Mouse (Mus musculus): ENCODE measurements around the gene Usp36.

The Usp36 gene

DNA sequence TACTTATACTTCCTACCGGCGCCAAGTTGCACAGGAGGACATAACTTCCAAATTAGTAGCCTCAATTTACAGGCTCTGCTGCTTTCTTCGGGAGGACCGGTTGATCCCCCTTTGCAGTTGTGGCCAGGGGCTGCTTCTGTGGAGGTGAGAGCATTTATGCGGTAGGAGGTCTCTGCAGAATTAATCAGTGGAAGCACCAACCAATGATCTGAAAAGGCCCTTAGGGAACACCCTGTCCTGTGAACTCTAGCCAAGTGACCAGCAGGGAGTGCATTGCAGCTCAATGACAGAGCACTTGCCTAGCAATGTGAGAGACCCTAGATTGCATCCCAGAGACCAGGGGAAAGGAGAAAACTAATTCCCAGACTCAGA lies 41.0 kb downstream of the Usp36 start:
- in situ Hi-C loops (cut with MboI, MseI) = loop anchor here (25.0 kb wide), 2 partner anchors 912 to 1837 kb away; partner anchors contain the start of gene Rnf157

DNA sequence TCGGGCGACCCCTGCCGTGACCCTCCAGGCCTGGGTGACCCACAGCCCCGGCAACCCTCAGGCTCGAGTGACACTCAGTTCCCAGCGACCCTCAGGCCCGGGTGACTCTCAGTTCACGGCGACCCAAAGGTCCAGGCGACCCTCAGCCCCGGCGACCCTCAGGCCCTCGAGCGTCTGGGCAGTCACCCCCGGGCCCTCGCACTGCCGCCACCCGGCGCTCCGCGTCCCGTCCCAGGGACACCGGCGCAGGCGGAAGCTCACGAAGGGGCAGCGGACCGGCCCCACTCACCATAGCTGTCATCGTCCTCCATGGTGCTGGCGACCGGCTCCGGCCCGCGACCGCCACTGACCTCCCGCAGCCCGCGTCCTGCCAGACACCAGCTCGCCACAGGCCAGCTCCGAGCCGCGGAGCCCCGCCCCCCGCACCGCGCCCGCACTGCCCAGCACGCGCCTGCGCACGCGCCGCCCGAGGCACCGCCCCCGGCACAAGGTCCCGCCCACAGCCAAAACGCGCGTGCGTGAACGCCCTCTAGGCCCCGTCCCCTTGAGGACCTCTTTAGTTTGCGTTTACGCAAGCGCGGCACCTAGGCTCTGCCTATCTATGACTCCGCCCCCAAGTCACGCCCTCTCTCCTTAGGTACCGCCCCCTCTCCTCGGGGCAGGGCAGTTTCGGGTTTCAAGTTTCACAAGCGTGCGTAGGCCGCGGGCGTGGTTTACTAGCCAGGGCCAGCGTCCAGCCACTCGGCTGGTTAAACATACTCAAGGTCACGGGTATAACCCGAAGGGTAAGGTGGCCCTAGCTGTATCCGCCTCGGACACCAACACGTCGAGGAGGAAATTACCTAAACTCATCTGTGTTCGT lies 41.7 kb downstream of the Usp36 start, which contains the start of gene Cyth1:
Cyth1 (minus strand) TSS at position 443 of the 862 bp plus-strand sequence.
- in situ Hi-C loops (cut with MboI, MseI) = loop anchor here (25.0 kb wide), 2 partner anchors 911 to 1836 kb away; partner anchors contain the start of gene Rnf157

DNA sequence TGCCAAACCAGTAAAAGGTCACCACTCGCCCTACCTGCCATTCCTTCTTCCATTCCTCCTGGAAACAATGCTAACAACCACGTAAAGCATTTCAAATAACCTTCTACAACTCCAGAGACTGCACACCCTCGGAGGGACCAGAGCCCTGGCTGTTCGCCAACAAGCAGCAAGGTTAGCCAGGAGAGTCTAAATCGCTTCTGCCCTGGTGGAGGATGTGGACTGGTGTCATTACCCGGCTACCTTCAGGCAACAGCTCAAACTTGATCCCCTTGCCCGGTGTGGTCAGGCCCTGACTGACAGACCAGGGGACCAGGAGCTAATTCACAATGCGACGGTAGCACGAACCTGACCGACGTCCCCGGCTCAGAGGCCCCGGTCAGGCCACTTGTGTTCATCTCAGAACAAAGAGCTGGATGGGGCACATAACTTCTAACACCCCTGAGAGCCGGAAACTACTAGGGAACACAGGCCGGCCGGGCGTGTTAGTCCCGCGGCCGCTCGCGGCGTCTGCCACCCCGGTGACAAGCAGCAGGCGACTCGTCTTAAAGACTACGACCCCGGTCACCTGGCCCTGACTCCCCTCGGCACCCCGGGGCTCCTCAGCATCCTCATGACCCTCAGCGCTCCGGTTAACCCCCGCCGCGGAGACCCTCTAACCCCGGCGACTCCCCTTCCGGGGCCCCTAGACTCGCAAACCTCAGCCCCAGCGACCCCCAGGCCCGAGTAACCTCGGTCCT lies 42.5 kb downstream of the Usp36 start:
- in situ Hi-C loops (cut with MboI, MseI) = loop anchor here (25.0 kb wide), 2 partner anchors 910 to 1835 kb away; partner anchors contain the start of gene Rnf157

DNA sequence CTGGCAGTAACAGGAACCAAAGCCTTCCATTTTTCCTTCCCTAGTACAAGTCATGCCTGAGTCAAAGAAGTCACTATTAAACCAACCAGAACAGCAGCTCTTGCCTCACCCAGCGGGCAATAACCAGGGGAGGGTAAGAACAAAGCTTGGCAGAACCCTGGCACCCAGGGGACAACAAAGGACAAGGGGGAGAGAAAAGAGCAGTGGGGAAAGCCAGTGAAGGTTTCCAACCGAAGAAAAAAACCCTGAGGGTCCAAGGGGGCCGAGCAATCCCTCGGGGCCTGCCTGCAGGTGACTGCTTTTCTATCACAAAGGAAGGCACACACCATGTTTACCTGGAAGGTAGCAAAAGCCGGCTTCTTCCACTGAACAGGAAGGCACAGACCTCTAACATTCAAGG lies 43.3 kb downstream of the Usp36 start:
- in situ Hi-C loops (cut with MboI, MseI) = loop anchor here (25.0 kb wide), 2 partner anchors 909 to 1834 kb away; partner anchors contain the start of gene Rnf157

DNA sequence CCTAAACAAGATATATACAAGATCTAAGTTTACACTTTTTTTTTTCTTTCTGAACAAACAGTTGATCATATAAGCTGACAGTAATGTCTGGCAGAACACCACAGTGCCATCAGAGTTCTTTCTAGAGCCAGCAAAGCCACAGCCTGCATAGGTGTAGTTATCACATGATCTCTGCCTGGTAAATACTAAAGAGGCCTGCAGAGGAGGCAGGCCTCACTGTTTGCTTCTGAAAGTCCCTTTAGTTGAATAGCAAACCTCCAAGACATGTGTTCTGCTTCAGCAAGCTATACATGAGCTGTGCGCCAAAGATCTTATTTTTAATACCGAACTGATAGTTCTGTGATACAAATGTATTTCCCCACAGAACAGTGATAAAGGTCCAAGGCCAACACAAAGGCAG lies 44.9 kb downstream of the Usp36 start:
- in situ Hi-C loops (cut with MboI, MseI) = loop anchor here (25.0 kb wide), 2 partner anchors 908 to 1833 kb away; partner anchors contain the start of gene Rnf157

DNA sequence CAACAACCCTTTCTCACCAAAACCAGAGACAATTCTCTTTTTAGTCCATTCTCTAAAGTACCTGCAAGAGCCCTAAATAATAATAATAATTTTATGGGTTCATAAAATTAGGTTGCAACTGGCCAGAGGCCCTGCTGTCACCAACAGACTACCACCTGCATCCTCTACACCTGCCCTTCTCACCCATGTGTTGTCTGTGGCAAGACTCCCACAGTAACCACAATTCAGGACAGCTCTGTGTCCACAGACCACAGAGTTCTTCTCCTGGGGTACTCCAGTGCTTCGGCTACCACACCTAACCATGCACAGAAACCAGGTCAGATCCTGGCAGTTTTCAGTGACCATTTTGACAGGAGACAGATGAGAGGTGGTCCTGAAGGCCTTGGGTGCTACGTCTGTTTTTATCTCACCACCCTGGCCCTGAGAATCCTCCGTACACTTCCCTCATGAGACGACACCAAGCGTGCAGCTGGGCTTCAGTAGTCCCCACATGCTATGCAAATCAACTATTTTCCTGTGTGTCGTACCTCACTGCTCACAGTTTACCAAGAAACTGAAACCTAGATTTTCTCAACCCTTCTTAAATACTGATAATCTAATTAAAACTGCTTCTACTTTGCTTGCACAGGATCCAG lies 46.3 kb downstream of the Usp36 start:
- in situ Hi-C loops (cut with MboI, MseI) = loop anchor here (25.0 kb wide), 2 partner anchors 906 to 1831 kb away; partner anchors contain the start of gene Rnf157

DNA sequence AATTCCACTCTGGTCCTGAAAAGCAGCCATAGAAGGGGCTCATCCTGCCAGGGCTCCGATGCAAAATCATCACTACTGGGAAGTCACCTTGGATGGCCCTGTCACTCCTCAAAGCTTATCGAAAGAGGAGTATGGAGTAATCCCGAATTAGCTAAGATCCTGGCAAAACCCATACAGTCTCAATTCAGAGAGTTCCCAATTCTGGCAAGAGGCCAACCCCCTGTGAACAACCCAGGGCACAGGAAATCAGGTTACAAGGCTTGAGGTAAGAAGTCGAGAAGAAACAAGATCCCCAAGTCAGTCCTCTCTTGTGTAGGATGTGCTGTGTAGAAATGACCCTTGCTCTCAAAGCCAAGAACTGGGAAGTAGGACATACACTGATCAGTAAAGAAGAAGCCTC lies 47.5 kb downstream of the Usp36 start:
- in situ Hi-C loops (cut with MboI, MseI) = loop anchor here (25.0 kb wide), 2 partner anchors 905 to 1830 kb away; partner anchors contain the start of gene Rnf157

DNA sequence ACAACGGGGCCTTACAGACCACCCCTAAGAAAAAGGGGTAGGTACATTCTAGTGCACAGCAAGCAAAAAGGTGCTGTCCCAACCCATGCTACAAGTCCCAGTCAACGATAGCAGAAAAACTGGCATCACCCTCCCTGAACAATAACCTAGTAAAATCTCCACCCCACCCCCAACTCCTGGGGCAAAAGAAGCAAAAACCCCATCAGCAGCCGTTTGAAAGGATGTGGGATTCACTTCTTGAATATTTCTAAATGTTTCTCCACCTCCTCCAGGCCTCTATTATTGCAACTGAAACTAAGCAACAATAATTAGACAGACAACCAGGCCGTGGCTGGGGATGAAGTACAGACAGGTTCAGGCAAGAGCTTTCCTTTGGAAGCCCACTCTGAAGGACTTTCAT lies 49.7 kb downstream of the Usp36 start:
- in situ Hi-C loops (cut with MboI, MseI) = loop anchor here (25.0 kb wide), 2 partner anchors 903 to 1828 kb away; partner anchors contain the start of gene Rnf157

DNA sequence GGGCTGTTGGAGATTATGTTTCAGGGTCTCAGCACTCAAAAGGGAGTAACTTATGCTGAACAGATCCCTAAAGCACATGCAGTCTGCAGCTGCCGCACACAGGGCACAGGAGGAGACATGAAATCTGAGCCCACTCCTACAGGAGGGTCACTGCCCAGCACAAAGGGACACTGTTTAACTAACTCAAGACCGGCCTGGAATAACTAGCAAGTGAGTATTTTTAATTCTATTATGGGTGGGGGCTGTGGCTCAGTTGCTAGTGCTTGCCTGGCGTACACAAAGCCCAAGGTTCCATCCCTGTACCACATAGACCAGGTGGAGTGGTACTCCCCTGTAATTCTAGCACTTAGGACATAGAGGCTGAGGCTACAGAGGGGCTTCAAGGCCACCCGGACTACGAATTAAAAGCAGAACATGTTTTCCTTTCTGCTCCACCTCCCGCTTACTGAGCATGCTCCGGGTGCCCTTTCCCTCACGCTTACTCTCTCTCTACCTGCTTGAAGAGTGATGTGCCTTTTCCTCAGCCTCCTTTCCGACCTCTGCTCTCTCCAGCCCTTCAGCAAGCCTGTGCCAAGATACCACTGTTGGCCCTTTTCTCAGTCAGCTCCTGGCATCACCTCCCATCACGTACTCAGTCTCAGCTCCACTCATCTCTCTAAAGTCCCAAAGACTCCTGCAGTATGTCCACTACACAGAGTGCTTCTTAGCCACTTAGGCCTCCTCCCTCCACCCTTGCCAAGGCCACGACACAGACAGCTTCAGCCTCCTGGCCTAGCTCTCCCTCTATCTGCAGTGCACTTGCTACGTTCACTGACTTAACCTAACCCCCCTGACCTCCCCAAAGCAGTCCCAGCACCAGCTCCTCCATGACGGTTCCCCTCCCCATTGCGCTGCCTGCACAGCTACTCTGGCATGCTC lies 50.5 kb downstream of the Usp36 start:
- in situ Hi-C loops (cut with MboI, MseI) = loop anchor here (25.0 kb wide), 2 partner anchors 902 to 1827 kb away; partner anchors contain the start of gene Rnf157

DNA sequence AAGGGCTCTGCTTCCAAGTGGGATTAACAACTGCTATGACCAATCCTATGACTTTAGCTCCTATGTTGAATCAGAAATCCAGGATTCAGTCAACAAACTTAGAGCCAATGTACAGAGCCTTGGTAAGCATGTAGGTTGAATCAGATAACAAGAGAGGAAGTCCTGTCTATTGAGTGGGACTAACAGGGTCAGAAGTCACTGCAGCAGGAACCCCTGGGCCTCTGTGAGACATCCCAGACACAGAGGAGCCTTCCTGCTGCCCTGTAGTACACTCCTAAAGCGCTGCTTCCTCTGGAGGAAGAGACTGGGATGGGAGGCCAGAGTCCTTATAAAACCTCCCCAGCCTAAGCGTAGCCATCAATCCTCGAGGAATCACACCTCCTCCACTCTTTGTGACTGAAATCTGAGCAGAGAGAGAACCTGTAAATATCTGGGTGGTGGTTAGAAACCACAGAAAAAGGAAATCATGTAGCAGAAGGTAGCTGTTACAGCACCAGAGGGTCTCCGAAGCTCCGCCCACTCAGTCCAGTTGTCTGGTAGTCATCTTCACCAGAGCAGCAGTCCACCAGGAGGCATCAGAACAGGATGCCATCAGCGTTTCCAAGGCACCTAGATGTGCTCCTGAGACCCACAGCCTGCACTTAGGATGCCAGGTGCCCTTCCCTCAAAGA lies 53.4 kb downstream of the Usp36 start:
- in situ Hi-C loops (cut with MboI, MseI) = loop anchor here (25.0 kb wide), 2 partner anchors 899 to 1824 kb away; partner anchors contain the start of gene Rnf157

DNA sequence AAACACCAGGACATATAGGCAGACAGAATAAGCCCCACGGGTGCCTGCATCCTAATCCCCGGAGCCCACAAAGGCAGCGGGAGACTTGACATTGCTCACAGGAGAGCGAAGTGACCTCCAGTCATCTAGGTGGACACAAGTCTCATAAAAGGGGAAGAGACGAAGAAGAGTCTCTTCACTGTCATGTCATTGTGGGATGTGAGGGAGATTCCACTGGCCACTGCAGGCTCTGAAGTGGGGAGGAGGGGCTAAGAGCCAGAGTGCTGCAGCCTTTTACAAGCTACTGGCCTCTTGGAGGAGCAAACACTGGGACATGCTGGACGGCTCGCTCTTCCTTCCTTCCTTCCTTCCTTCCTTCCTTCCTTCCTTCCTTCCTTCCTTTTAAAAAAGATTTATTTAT lies 55.1 kb downstream of the Usp36 start:
- in situ Hi-C loops (cut with MboI, MseI) = loop anchor here (25.0 kb wide), 2 partner anchors 898 to 1823 kb away; partner anchors contain the start of gene Rnf157

DNA sequence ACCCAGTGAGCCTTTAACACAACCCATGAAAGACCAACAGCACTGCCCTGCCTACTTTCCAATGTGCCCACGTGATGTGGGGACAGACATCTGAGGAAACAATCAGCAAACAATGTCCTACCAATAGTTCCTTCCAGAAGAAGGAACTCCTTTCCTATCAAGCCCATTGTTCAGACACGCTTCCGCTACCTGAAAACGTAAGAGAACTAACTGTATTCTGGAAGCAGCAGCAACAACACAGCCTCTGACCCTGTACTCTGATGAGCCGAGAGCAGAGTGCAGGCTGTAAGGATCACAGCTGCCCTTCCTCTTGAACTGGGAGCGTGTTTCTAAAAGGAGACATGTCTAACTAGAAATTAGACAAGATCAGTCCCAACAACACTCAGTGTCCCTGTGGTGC lies 55.5 kb downstream of the Usp36 start:
- in situ Hi-C loops (cut with MboI, MseI) = loop anchor here (25.0 kb wide), 2 partner anchors 897 to 1822 kb away; partner anchors contain the start of gene Rnf157

DNA sequence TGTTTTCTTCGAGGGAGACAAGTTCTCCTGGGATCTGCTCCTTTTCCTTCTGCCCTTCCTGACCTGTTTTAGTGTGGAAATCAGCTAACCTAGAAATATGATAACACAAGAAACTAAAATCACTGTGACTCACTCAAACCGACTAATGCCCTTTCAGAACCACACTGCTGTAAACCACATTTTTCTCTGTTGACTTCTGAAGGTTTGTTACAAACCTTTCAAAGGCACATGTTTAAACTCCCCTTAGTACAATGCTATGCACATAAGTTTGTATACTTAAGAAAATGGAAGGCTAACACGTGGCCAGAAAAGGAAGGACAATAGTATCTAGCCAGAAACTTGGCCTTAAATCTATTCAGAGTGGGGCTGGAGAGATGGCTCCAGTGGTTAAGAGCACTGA lies 56.1 kb downstream of the Usp36 start:
- in situ Hi-C loops (cut with MboI, MseI) = loop anchor here (25.0 kb wide), 2 partner anchors 897 to 1822 kb away; partner anchors contain the start of gene Rnf157

DNA sequence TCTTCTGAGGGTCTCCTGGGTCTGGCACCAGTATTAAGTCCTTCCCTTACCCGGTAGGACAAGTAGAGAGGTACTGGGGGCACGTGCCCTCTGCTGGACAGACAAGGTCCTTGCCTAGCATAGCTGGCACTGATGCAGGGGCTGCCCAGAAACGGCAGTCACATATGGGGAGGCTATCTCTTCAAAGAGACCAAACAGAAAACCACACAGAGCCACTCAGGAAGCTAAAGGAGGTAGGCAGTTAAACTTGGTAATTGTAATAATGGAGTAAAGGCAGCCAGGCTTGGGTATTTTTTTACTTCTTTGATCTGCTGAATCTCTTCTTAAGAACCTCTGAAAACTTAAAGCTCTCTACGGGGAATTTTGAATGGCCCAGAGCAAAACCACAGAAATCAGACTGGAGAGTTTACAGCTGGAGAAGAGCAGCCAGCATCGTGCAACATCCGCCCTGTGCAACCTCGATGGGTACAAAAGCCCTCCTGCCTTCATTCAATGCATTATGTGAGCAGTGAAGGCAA lies 57.7 kb downstream of the Usp36 start:
- in situ Hi-C loops (cut with MboI, MseI) = loop anchor here (25.0 kb wide), 2 partner anchors 895 to 1820 kb away; partner anchors contain the start of gene Rnf157

DNA sequence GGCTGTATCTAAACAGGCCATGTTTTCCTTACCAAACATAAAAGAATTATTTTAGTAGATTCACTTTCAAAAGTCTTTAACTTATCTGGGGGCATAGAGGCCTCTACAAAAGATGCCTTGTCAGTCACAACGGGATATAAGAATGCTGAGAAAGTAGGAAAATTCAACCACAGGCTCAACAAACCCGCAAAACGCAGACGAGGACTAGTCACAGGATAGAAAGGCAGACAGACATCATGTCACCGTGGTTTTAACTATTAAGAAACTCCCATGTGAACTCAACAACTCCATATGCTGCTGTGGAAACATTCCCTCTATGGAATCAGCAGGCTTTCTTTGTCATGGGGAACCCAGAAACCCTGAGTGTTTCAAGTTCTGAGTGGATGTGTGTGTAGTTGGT lies 60.1 kb downstream of the Usp36 start:
- in situ Hi-C loops (cut with MboI, MseI) = loop anchor here (25.0 kb wide), 2 partner anchors 893 to 1818 kb away; partner anchors contain the start of gene Rnf157

DNA sequence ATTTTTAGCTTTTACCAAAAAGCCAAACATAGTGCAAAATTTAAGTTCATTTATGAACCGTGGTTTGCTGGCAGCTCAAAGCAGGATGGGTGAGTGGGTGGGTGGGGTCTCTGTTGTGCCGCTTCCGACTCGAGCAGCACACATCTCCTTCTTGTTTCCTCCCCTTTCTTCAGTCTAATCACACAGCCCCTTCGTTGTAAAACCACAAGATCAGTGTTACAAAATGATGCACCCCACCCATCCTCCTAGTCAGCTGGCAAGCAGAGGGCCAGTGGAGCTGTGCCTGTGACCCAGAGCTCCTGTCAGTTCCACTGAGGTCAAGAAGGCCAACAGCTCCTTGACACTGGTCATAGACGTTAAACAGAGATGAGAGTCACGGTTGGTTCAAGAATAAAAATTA lies 62.4 kb downstream of the Usp36 start:
- in situ Hi-C loops (cut with MboI, MseI) = loop anchor here (25.0 kb wide), 2 partner anchors 890 to 1815 kb away; partner anchors contain the start of gene Rnf157

DNA sequence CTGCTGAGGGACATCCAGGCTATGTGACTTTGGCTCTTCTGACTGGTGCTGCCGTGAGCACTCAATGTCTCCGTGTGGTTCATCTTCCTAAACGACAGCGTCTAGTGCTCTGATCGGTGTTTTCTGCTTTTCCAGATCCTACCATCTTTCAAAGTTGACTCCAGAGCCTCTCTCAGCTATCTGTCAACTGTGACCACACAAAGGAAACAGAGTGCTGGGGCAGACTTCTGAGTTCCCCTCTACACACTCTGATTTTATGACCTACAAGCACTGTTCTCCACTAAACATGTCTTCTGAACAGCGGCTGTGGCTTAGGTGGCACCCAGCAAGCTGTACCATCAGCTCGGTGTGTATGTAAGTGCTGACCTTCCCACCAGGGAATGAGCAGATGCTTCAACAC lies 63.2 kb downstream of the Usp36 start:
- in situ Hi-C loops (cut with MboI, MseI) = loop anchor here (25.0 kb wide), 2 partner anchors 890 to 1815 kb away; partner anchors contain the start of gene Rnf157

DNA sequence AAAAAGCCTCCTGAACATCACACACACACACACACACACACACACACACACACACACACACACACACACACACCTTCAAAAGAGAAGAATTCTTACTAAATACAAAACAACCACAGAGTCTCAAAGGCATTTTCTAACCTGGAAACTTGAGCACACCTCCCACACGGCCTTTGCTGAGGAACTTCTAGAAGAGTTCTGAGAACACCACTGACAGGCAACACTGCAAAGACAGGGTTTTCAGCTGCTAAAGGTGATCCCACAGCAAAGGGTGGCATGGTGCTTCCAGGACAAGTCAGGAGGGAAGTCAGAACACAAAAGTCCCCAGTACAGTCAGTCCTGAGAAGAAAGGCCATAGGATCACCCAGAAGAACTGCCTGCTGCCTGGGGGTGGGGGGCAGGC lies 64.2 kb downstream of the Usp36 start:
- in situ Hi-C loops (cut with MboI, MseI) = loop anchor here (25.0 kb wide), 2 partner anchors 889 to 1814 kb away; partner anchors contain the start of gene Rnf157
